Mouse (Mus musculus) adrenal gland, adult 2 months (tissue): Measurements from ENCODE around the gene Cib3. TPM values are rescaled to one million over a fixed set of nuclear protein-coding genes. Genes with fewer than 3 reads are reported as not detected.
A peak's percentile ranks its signal among the peaks of the same experiment; 100 is the strongest.

Source experiments
- DNase-seq: peaks from one replicate; pipeline ENCODE4 v3.0.0; 2021
- long read RNA-seq: library from polyadenylated mRNA; stranded (forward); transcript quantifications from one replicate; pipeline ENCODE4 v2.0.0, GENCODE M21; 2021
- polyA plus RNA-seq: library from polyadenylated mRNA; depleted of rRNA; stranded (reverse); fragments of >200 nt; gene quantifications from 2 replicates; pipeline ENCODE4 v1.2.3, GENCODE M21; 2012; rRNA removed
- total RNA-seq, 2 experiments: library from RNA; stranded (reverse); gene quantifications; 2 replicates each; pipeline ENCODE4 v1.2.3; 2021

The Cib3 gene
- total RNA-seq (not detected), polyA plus RNA-seq (0.07 TPM in 1 of 2 replicates, not detected in the other)
- long read RNA-seq = 0 reads

- DNase-seq = no peak
These were observed at the start of gene Cib3 for GRCm38 (mm10) chr8:72212751-72213150. Cib3 (minus strand) TSS chr8:72212837.

DNA sequence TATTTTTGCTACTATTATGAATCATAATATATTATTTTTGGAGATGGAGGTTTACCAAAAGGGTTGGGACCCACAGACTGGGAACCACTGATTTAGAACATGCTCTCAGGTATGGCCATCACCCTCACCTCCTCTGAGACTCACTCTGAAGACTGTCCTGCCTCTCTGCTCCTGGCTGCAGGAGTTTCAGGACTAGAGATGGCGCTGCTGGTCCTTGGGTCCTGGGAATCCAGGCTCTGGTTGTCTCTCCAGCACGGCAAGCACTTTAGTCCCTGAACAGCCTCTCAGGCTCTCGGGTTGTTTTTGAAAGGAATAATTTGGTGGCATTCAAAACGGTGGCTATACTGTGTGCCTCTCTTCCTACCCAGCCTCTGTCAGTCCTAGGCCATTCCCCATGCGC, 49.2 kb upstream of the Cib3 start:
- DNase-seq = peak; percentile 71

- DNase-seq = no peak
These were observed 48.8 kb upstream of the Cib3 start for GRCm38 (mm10) chr8:72261431-72261830.

GRCm38 (mm10) chr8:72261019-72261418, 48.4 kb upstream of the Cib3 start:
- peak; percentile 80 for DNase-seq

- DNase-seq = no peak
These were observed 47.9 kb upstream of the Cib3 start for GRCm38 (mm10) chr8:72260585-72260984.

- no peak for DNase-seq
These were observed 47.2 kb upstream of the Cib3 start for GRCm38 (mm10) chr8:72259862-72260261.

DNA sequence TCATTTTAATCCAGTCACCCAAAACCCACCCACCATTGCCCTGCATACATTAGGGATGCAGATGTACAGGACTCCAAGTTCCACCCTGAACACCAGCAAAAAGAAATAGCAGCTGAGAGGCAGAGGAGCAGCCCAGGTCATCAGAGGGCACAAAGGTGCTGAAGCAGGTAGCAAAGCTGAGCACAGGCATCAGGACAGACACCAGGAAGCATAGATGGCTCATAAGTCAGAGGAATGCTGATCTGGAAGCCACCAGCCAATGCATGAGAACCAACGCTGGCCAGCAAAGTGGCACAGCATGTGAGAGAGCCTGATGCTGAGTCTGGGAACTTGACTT, 45.2 kb upstream of the Cib3 start:
- no peak for DNase-seq

DNA sequence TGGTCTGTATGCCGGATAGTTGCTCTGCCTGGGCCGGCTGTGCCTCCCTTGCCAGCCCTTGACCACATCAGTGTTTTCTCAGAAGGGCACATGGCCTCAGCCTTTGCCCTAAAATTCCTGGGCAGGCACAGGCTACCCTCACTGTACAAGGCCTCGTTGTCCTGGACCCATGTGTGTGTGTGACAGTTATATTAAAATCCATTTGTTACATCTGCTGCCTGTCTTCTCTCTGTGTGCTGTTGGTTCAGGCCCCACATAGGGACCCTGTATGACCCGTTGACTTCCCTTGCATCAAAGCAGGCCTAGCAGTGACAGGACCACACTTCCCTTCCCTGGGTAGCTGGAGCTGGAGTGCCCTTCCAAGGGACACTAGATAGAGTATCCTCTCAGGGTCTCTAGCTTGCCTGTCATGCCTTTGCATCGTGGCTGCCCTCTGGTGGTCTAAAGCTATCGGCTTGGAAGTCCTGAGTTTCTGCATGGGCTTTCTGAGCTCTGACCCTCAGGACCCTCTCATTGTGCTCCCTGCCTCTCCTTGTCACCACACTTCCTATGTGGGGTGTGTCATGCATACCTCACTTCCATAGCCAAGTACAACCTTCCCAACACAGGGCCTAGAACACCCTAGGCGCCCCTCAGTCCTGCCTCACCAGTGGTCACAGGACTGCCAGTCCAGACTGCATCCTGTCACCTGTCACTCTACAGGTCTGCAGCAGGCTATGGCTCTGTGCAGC, 44.7 kb upstream of the Cib3 start:
- DNase-seq = no peak

DNA sequence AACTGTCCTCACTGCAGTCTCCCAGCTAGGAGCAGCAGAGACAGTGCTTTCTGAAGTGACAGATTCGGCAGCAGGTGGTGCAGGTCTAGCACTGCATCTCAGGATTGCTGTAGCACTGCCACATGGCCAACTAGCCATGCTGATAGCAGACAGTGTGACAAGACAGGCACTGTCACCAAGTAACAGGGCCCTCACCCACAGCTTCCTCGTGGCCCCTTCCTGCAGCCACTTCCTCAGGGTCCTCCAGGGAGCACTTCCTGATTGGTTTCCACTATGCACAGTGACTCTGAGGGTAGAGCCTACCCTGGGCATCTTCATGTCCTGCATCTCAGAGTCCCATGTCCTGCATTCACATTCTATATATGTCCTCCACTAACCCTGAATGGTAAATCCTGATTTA, 32.0 kb upstream of the Cib3 start:
- no peak for DNase-seq

- DNase-seq = no peak
These were observed 29.6 kb upstream of the Cib3 start for GRCm38 (mm10) chr8:72242226-72242625.

DNA sequence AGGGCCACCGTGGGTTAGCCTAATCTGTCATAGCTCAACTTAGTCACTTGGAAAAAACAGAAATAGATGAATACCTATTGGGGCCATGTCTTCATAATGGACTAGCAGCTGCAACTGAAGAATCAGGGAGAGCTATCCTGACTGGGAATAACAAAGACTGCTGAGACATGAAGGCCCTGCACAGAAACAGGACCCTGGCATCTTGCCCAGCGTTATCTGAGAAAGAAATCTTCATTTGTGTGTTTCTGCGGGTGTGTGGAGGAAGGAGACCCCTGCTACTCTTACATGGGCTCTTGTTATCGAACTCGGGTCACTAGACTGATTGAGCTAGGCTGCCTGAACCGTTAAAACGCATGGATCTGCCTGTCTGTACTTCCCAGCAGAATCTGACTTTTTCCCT, 28.3 kb upstream of the Cib3 start:
- DNase-seq = no peak

DNA sequence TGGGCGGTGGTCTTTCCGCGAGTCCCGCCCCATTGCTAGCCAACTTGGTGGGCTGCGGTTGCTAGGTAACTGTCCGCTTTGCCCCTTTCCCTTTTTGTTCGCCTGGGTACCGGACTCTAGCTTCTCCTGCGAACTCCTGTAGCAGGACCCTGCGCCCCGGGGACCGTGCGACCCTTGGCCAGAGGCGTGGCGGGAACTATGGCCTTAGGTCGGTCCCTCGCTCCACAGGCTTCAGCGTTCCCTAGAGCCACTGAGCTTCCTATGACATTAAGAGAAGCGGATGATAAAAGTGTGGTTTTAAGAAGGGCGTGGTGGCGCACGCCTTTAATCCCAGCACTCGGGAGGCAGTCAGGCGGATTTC, 27.7 kb upstream of the Cib3 start:
- DNase-seq = no peak

DNA sequence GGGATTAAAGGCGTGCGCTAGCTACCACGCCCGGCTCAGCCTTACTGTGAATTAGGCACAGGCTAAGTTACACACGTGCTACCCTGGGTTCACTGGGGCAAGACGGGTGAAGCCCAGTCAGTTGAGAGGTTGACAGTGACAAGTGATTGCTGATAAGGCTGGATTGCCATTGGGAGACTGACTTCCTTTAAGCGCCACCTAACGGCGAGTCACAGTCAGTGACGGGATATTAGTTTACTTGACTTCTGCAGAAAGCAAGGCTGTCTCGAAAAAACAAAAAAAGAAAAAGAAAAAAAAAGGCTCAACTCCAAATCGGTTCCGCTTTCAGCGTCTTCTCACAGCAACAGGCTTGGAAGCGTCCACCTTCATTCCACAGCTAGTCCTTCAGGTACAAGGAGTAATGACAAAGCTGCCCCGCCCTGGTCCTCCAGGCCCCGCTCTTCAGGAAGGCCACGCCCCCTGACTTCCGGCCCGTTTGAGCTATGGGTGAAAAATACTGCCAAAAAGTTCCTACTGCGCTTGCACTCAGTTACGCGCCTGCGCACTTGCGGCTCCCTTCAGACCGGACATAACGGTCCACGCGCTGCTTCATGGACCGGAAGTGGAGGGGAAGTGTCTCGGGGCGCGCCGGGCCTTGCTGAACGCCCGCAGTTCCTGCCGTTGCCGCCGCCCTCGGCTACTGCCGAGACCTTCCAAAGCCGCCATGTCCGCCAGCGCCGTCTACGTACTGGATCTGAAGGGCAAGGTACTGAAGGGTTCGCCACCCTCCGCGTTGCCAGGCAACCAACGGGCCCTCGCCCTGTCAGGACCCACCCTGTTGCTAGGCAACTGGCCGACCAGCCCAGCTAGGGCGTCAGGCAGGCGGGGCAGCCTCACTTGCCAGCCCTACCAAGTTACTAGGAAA, 27.1 kb upstream of the Cib3 start, which contains the start of gene Ap1m1:
Ap1m1 (plus strand) TSS at position 520 of the 904 bp plus-strand sequence.
- peak; percentile 98 for DNase-seq

DNA sequence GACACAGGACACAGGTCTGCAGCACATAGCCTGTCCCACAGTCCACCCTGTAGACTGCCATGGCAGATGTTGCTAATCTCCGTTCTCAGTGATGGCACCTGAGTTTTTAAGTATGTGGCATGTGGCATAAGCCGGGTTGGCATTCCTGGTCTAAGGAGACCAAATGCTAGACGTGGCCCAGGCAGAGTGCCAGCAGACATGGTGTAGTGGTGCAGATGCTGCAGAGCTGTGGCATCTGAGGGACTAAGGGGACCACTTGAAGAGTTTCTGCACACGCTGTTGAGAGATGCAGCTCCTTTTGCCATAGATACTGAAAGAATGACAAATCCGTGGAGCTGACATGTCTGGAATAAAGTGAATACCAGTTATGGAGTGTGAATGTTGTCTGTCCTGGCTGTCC, 10.0 kb upstream of the Cib3 start:
- DNase-seq = no peak

DNA sequence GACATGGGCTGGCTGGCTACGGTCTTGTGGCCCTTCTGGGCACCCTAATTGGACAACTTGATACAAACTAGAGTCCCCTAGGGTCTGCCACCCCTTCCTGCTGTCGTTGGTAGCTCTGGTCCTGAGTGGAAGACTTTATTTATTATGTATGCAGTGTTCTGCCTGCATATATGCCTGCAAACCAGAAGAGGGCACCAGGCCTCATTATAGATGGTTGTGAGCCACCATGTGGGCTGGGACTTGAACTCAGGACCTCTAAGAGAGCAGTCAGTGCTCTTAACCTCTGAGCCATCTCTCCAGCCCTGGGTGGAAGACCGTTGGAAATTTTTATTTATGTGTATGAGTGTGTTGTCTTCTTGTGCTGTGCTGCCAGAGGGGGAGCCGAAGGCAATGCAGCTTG, 8.1 kb upstream of the Cib3 start:
- no peak for DNase-seq

DNA sequence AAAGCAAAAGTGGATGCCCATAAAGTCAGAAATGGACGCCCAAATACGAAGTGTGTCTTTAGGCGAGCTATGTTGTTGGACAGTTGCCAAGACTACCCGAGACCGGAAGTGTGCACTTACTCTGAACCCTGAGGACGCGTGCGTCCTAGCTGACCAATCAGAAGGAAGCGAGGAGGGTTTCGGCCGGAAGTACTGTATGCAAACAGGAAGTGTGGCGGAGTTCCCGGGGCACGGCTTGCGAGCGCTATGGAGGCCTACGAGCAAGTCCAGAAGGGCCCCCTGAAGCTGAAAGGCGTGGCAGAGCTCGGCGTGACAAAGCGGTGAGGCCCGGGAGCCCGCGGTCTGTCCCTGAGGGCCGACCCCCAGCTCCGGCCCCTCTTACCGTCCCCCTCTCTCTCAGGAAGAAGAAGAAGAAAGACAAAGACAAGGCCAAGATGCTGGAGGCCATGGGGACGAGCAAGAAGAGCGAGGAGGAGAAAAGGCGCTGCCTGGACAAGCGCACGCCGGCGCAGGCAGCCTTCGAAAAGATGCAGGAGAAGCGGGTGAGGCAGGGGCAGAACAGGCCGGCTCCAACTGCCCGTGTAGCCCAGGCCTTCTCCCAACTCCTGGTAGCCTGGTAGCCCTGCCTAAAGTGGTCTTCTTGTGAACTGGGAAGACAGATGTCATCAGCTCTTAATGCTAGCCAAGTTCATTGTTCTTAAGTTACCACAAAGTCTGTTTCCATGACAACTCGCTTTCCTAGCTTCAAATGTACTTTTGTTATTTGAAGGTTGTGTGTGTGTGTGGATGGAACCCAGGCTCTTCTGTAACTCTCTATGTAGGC, 7.1 kb upstream of the Cib3 start, which contains the start of gene Fam32a:
Fam32a (plus strand) TSS at position 190 of the 823 bp plus-strand sequence.
- DNase-seq = peak; percentile 90

DNA sequence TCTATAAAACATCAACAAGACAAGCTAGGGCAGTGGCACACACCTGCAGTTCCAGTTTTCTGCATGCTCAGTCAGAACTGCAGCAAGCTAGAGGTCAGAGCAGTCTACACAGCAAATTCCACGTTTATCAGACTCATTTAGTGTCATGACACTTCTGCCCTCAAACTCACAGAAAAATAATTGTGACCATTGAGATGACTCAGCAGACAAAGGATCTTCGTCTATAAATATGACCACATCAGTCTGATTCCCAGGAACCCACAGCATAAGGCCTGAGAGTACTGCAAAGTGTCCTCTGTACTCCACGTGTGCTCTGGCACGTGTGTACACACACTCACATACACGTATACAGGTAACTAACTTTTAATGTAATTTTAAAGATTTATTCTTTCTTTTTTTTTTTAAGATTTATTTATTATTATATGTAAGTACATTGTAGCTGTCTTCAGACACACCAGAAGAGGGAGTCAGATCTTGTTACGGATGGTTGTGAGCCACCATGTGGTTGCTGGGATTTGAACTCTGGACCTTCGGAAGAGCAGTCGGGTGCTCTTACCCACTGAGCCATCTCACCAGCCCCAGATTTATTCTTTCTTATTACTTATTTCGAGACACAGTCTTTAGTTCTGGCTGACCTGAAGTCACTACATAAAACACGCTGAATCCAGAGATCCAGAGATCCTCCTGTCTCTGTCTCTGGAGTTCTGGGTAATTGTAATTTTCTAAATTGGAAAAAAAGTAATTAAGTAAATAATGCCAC, 6.3 kb upstream of the Cib3 start:
- DNase-seq = no peak

DNA sequence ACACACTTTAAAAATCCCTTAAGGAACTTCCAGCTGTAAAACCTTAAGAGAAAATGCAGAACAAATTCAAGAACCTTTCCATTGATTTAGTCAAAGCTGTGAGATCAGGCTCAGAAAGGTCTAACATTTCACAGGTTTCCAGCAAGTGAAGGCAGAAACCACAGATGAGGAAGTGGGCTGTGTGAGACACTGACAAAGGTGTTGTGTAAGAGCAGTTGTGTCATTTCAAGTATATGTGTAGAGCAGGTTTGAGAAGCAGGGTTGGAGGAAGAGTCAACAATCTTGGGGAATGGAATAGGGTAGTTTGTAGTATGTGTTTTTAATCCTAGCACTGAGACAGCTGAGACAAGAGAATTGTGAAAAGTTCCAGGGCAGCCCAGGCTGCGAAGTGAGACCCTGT, 3.2 kb upstream of the Cib3 start:
- no peak for DNase-seq

- no peak for DNase-seq
These were observed 2.4 kb upstream of the Cib3 start for GRCm38 (mm10) chr8:72215060-72215459.

GRCm38 (mm10) chr8:72213536-72213935, 899 bp upstream of the Cib3 start, which contains the start of gene Gm11034:
Gm11034 (minus strand) TSS chr8:72213636.
- DNase-seq = no peak

GRCm38 (mm10) chr8:72211846-72212245, 791 bp downstream of the Cib3 start:
- DNase-seq = no peak

GRCm38 (mm10) chr8:72210710-72211109, 1.9 kb downstream of the Cib3 start:
- no peak for DNase-seq
